Mouse (Mus musculus) lung, postnatal 14 days (tissue): ENCODE data around the gene Tmem120b.

Source experiments
- DNase-seq: peaks from one replicate; pipeline ENCODE4 v3.0.0; 2021

Tmem120b gene

DNA sequence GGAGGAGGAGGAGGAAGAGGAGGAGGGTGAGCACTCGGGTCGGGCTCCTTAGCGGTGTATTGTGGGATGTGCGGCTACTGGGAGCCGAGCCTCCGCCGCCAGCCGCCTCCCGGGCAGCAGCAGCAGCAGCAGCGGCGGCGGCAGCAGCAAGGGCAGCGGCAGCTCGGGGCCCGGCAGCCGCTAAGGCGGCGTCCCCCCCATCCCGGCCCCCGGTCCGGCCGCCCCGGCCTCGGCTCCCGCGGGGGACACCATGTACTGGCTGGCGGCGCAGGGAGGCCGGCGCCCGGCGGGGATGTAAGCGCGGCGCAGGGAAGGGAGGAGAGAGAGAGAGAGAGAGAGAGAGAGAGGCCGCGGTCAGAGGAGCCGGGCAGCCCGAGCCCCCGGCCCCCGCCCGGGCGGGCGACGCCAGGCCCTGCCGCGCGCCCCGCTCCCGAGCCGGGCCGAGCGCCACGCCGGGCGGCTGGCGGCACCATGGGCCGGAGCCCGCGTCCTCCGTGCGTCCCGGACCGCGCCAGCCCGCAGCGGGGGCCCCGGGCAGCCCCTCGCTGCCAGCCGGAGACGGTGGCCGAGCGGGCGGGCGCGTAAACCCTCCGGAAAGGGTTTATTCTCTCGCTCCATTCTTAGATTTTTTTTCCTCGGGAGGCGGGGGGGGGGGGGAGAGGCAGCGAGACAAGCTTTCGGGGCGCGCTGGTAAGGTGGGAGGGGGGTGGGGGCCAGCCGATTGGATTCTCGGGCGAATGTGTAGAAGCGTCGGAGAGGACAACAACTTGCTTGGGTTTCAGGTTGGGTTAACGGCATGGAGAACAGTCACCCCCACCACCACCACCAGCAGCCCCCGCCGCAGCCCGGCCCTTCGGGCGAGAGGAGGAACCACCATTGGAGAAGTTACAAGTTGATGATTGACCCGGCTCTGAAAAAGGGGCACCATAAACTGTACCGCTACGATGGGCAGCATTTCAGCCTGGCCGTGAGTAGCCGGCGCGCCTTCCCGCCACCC is 74.2 kb downstream of the Tmem120b start, which contains the start of gene Setd1b:
Setd1b (plus strand) TSS at position 33 of the 997 bp plus-strand sequence.
- peak; percentile 61 for DNase-seq

DNA sequence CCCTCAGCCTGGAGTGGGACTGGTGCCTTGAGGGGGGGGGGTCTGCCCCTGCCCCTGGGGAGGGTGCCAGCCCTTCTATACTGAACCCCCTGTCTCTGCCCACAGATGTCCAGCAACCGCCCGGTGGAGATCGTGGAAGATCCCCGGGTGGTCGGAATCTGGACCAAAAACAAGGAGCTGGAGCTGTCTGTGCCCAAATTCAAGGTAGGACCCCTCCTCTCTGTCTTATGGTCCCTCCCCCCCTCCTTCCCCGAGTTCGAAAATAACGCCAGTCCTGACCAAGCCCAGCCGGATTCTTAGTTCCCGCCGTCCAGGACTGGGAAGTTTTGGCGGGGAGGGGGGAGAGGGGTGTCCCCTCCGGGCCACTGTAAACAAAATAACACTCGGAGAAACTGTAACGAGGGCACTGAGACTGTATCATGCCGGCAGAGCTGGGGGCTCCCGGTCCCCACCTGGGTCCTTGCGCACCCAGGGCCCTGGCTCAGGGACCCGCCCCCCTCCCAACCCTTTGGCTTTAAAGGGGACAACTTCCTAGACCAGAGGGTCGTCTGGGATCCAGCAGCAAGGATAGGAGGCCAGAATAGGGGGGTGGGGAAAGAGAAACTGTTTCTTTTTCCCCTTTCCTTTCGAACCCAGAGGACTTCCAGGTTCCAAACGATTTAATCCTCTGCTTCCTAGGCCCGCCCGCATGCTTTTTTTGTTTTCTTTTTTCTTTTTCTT is 75.2 kb downstream of the Tmem120b start:
- DNase-seq = no peak

DNA sequence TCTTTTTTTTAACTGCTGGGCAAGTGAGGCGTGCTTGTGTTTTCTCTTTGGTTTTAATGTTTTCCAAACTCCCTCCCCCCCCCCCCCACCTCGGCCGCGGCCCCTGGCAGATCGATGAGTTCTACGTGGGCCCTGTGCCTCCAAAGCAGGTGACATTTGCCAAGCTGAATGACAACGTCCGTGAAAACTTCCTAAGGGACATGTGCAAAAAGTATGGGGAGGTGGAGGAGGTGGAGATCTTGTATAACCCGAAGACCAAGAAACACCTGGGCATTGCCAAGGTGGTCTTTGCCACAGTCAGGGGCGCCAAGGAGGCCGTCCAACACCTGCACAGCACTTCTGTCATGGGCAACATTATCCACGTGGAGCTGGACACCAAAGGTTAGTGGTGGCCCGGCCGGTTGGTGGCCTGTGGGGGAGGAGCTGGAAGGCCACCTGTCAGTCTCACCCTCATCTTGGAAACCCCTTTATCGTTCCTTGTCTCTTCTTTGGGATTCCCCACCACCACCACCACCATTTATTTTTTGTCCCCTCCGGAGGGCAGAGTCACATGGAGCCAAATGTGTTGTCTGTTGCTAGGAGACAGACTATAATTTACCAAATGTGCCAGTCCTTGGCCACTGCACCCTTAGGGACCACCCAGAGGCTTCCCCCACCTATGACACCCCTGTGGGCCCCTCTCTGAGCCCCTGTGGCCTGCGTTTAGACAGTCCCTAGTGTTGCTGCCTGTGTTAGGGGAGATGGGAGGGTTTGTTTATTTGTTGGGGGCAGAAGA is 75.9 kb downstream of the Tmem120b start:
- no peak for DNase-seq

DNA sequence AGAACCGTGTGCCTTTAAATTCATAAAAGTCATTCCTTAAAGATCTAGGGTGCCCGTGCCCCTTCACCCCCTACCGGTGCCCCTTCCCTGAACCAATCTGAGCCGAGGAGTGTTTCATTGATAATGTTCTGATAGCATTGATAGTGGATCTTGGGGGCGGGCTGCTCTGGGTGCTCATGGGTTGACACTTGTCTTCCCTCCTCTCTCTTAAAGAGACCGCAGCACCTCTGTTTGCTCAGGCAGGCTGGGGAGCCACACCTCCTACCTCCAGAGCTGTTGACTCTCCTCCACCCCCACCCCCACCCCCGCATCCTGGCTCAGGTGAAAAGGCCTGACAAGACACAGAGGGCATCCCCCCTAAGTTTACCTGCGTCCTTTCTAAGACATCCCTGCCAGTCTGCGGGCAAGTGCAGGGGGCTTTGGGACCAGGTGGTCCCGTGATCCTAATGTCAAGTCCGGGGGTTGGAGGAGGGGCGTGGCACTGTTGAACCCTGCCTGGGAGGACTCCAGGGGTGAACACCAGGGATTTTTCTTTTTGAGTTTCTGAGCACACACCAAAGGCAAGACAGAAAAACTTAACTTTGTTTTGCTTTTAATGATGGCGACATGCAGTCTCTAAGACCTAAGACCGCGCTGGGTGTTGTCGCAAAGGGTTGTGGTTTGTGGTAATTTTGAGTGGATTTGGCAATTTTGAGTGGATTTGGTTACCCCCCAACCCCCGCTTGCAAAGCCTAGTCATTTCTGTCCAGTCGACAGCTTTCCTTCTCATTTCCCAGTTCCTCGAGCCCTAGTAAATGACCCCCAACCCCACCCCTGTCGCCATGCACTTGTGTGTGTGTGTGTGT is 76.8 kb downstream of the Tmem120b start:
- DNase-seq = no peak

DNA sequence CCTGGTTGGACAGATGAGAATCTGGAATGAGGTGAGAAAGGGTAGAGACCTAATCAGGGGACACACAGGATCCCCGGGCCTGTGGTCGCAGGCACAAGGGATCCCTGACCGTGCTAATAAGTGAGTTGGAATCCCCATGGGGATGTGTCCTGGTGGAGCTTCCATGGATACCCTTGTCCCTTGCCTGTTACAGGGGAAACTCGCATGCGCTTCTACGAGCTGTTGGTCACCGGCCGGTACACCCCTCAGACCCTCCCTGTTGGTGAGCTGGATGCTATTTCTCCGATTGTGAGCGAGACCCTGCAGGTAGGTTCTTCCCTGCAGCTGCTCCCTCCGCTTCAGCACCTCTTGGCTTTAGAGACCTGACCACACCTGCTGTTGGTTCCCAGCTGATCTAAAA is 78.1 kb downstream of the Tmem120b start:
- DNase-seq = no peak

DNA sequence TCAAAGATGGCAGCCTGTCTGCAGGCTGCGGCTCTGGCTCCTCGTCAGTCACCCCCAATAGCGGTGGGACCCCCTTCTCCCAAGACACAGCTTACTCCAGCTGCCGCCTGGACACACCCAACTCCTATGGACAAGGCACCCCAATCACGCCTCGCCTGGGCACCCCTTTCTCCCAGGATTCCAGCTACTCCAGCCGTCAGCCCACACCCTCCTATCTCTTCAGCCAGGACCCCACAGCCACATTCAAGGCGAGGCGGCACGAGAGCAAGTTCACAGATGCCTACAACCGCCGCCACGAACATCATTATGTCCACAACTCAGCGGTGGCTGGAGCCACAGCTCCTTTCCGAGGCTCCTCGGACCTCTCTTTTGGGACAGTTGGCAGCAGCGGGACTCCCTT is 79.4 kb downstream of the Tmem120b start:
- DNase-seq = no peak

DNA sequence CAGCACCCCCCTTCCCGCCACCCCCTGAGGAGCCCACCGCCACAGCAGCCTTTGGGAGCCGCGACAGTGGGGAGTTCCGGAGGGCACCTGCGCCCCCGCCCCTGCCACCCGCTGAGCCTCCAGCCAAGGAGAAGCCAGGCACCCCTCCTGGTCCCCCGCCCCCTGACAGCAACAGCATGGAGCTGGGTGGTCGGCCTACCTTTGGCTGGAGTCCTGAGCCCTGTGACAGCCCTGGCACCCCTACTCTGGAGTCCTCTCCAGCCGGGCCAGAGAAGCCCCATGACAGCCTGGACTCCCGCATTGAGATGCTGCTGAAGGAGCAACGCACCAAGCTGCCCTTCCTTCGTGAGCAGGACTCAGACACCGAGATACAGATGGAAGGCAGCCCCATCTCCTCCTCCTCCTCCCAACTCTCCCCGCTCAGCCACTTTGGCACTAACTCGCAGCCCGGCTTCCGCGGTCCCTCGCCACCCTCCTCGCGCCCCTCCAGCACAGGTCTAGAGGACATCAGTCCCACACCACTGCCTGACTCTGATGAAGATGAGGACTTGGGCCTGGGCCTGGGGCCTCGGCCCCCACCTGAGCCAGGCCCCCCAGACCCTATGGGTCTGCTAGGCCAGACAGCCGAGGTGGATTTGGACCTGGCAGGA is 80.0 kb downstream of the Tmem120b start:
- no peak for DNase-seq

DNA sequence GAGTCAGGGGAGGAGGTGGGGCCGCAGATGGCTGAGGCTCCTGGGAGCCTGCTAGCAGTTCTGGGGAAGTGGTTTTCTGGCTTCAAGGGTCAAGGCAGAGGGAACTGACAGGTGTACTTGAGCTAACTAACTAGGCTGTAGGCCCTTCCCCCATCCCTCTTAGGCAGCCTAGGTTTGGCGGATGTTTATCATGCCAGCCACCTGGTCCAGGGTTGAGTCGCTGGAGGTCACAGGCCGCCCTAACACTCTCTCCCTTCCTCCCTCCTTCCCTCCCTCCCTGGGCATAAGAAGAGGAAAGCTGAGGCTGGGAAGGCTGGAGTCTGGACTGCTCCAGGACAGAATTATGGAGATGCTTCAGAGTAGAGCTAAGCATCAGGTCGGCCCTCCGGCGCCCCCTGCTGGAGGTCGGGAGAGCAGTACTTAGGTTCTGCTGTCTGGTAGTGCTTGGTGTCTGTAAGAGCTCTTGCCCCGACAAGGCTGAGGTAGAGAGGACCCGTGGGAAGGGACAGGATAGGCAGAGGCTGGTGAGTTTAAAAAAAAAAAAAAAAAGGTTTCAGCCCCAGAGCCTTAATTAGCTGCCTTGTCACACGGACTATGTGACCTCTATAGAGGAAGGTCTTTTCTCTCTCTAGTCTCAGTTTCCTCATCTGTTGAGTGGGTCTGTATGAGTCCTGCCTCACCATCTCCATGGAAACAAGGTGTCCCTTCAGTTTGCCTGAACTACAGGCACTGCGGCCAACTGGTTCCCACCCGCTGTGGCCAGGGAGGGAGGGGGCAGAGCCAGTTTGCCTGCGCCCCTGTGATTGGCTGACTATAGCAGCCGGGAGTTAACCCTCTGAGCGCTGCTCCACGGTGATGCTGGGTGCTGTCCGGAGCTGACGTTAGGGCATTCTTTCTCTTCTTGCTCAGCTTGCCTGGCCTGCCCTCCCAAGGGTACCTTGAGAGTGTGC is 81.5 kb downstream of the Tmem120b start:
- peak; percentile 92 for DNase-seq

DNA sequence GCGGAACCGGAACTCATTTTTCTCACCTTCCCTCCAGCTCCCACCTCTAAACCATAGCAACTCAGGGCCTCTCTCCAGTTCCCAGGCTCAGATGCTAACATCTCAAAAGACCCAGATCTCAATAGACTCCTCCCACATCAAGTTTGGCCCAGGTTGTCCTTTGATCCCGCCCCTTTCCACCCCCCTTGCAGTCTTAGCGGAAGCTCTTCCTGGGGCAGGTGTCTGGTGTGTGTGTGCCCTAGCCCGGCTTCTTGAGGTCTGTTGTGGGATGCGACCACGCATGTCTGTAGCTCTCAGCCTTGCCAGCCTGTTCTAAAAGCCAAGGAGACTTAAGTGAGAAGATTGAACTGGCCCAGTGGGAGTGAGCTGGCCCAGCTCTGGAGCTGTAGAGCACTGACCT is 82.4 kb downstream of the Tmem120b start:
- DNase-seq = no peak

DNA sequence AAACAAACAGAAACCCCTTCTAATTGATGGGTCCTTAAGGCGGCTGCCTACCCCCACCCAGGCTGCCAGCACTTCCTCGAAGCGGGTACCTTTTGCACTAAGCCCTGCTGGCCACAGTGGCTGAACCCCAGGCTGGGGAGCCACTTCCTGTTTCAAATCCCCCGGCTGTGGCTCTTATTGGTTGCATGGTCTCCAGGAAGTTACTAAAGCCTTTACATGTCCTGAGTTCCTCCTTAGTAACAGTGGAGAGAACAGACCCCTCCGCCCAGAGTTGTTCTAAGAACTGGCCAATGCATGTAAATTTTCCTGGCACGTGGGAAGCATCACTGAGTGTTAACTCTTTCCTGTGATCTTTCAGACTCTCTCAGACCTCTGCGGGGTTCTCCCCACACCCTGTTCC is 82.9 kb downstream of the Tmem120b start:
- DNase-seq = peak; percentile 51

DNA sequence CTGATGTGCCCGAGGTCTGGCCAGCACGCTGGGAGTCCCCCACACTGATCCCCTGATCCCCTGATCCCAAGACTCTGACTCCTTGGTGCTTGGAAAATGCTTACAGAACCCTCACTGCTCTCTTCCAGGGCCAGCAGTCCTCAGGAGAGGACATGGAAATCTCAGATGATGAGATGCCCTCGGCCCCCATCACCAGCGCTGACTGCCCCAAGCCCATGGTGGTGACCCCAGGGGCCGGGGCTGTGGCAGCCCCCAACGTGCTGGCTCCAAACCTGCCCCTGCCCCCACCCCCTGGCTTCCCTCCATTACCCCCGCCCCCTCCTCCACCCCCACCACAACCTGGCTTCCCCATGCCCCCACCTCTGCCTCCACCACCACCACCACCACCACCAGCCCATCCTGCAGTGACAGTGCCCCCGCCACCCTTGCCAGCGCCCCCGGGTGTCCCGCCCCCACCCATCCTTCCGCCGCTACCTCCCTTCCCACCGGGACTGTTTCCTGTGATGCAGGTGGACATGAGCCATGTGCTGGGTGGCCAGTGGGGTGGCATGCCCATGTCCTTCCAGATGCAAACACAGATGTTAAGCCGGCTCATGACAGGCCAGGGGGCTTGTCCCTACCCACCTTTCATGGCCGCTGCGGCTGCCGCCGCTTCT is 83.6 kb downstream of the Tmem120b start:
- no peak for DNase-seq

DNA sequence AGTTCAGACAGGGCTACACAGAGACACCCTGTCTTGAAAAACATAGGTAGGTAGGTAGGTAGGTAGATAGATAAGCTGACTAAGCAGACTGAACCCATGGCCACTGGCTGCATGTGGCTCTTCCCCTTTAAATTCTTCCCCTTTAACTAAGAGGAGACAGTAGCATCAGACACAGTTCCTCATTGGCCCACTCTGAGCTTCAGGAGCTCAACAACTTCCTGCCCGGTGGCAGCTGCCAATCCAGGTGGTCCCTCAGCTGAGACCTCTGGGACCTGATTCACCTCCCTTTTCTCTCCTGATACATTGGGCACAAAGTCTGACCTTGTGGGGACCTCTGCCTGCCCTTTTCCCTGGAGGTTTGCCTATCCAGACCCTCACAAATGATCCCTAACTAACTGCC is 84.7 kb downstream of the Tmem120b start:
- DNase-seq = no peak

DNA sequence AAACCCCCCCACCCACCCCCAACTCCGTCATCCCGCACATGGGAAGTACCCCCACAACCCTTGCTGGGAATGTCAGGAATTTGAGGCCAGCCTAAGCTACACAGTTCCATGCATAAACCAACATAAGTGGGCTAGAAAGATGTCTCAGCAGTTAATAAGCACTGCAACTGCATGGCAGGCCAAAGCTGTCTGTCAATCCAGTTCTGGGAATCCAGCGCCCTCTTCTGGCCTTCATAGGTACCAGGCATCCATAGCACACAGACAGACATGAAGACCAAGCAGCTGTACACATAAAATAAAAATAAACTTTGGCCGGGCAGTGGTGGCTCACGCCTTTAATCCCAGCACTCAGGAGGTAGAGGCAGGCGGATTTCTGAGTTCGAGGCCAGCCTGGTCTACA is 87.2 kb downstream of the Tmem120b start:
- DNase-seq = peak; percentile 82

DNA sequence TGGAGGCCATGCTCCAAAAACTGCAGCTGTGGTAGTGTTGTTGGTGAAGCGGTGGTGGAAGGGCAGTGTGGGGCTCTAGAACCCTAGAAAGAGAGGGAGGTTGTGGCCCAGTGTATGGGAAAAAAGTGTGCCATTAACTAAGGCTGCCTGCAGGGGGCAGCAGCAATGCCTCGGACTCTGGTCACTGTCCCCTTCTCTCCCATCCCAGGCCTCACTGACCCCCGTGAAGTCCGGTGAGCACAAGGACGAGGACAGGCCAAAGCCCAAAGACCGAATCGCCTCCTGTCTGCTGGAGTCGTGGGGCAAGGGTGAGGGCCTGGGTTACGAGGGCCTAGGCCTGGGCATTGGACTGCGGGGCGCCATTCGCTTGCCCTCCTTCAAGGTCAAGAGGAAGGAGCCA is 88.5 kb downstream of the Tmem120b start:
- no peak for DNase-seq

DNA sequence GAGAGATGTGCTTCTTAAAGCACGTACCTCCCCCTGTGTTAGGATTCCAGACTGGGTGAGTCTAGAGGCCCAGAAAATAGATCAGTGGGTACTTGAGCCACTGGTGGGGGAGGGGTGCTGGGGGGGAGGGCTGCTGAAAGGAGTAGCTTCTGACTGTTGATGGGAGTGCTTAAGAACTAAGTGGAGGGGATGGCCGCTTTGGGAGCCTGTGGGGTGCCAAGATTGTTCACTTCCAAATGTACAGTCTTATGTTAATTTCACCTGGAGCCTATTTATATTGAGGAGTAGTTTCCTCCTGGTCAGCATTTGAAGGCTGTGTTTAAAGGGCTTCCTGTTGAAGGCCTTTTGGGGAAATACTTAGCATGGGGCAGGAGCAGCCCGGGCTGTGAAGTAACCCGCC is 89.8 kb downstream of the Tmem120b start:
- no peak for DNase-seq

DNA sequence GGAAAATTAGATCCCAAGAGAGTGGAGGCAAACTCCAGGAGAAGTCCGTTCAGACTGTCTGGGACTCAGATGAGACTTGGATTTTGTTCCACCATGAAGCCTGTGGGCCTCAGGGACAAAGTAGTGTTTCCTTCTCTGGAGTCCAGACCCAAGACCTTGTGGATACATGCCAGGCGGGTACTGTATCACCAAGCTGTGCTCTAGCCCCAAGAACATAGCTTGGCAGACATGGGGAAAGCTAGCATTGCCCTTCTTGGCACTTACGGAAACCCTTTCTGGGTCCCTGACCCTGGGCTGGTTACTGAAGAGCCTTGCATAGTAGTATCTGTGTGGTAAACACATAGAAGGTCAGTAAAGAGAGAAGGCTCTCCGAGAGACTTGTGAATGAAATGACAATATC is 91.2 kb downstream of the Tmem120b start:
- DNase-seq = no peak

DNA sequence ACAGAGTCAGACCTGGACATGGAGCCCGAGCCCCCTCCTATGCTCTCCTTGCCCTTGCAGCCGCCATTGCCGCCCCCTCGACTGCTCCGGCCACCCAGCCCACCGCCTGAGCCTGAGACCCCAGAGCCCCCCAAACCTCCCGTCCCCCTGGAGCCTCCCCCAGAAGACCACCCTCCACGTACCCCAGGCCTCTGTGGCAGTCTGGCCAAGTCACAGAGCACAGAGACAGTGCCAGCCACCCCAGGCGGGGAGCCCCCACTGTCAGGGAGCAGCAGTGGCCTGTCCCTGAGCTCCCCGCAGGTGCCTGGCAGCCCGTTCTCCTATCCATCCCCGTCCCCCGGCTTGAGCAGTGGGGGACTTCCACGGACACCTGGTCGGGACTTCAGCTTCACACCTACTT is 91.7 kb downstream of the Tmem120b start:
- DNase-seq = no peak

DNA sequence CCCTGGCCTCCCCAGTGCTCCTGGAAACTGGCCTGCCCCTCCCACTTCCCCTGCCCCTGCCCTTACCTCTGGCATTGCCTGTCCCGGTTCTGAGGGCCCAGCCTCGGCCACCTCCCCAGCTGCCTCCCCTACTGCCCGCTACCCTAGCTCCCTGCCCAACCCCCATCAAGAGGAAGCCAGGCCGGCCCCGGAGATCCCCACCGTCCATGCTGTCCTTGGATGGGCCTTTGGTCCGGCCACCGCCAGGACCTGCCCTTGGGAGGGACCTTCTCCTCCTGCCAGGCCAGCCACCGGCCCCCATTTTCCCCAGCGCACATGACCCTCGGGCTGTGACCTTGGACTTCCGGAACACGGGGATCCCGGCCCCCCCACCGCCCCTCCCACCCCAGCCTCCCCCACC is 92.1 kb downstream of the Tmem120b start:
- no peak for DNase-seq

DNA sequence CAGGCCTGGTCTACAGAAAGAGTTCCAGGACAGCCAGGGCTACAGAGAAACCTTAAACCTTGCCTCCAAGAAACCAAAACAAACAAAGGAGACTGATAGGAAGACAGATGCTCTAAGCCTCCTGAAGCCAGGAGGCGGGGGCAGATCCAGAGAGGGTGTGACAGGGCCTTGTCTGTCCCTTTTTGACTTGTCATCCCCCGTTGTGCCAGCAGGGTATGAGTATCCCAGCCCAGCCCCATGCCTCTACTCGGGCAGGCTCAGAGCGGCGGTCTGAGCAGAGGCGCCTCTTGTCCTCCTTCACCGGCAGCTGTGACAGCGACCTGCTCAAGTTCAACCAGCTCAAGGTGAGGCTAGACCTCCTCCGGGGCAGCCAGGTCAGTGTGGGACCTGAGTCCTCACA is 94.7 kb downstream of the Tmem120b start:
- no peak for DNase-seq

DNA sequence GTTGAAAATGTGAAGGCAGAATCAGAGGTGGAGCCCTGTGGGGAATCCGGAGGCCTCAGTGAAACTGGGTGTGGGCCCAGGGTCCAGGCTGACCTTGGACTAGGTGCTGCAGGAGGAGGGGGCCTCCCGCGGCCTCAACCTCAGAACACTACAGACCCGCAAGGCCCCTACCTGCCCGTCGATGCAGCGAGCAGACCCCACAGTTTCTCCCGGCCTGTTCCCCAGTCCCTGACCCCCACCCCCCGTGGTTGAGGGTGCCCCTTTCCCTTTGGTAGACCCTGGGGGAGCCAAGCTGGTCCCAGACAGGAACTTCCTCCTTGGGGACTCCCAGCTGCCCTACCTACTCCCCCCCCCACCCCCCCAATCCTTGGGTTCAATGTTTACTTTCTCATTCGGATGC is 98.2 kb downstream of the Tmem120b start:
- no peak for DNase-seq
